Comparison of ENCODE assay signal across 8 mouse cellular contexts in genomic region chr4:135985769-135986168, GRCm38 (mm10). TPM values are rescaled to one million over a fixed set of nuclear protein-coding genes. Genes with fewer than 3 reads are reported as not detected.
DNase-seq lines count a peak whose midpoint lies in the region; ATAC-seq and TF ChIP-seq lines count a peak whose summit lies in the region.

No protein-coding gene starts in this region.

- H3K4me3 ChIP-seq in heart, postnatal 0 days (ENCODE audit: low read depth, low read length): 0 out of 2 replicates have a peak overlapping the region, but pooled peaks have one; percentile 91
- peak overlapping the region; percentile 65; the same call in 1 of the 2 replicates for H3K4me3 ChIP-seq in brown adipose tissue, adult 24 weeks (ENCODE audit: insufficient read depth, low read depth, low read length)
- H3K4me3 ChIP-seq in hindbrain, embryonic 15.5 days: peak overlapping the region; percentile 98
- H3K4me3 ChIP-seq in midbrain, embryonic 14.5 days (replicated peaks; ENCODE audit: low read depth, low read length): peak overlapping the region; percentile 88

- no peak for ATAC-seq in heart, postnatal 0 days (ENCODE audit: insufficient read depth, low read depth)
- no peak for ATAC-seq in hindbrain, embryonic 15.5 days (ENCODE audit: low FRiP score, low read depth)
- ATAC-seq in midbrain, embryonic 14.5 days (ENCODE audit: low FRiP score, low TSS enrichment): no peak

- H3K4me2 ChIP-seq in heart, postnatal 0 days (ENCODE audit: low read depth, low read length): peak overlapping the region; percentile 98
- peak overlapping the region; percentile 97 for H3K4me2 ChIP-seq in hindbrain, embryonic 15.5 days
- H3K4me2 ChIP-seq in midbrain, embryonic 14.5 days (ENCODE audit: low read length): peak overlapping the region; percentile 63

- no peak for TF ChIP-seq CTCF in heart, postnatal 0 days (IDR thresholded peaks at IDR 0.05; ENCODE audit: low read depth)

- 0 out of 2 replicates have a peak, but pooled peaks cover 9% of the 10 kb centered on the region for H3K4me1 ChIP-seq in heart, postnatal 0 days (ENCODE audit: control insufficient read depth, insufficient read depth)
- peaks cover 3% of the 10 kb centered on the region; the same call in 1 of the 2 replicates for H3K4me1 ChIP-seq in brown adipose tissue, adult 24 weeks (ENCODE audit: control insufficient read depth, insufficient read depth, insufficient read length, low read length)
- peaks cover 23% of the 10 kb centered on the region for H3K4me1 ChIP-seq in hindbrain, embryonic 15.5 days (replicated peaks)
- H3K4me1 ChIP-seq in midbrain, embryonic 14.5 days (ENCODE audit: control insufficient read depth, insufficient read depth, low read length): peaks cover 13% of the 10 kb centered on the region

- no peak overlapping the region for H3K27ac ChIP-seq in heart, postnatal 0 days (ENCODE audit: low read depth)
- no peak overlapping the region for H3K27ac ChIP-seq in brown adipose tissue, adult 24 weeks (replicated peaks; ENCODE audit: low read depth, low read length)
- H3K27ac ChIP-seq in hindbrain, embryonic 15.5 days (replicated peaks): no peak overlapping the region
- no peak overlapping the region for H3K27ac ChIP-seq in midbrain, embryonic 14.5 days (replicated peaks; ENCODE audit: low read depth, low read length)

- H3K27me3 ChIP-seq in heart, postnatal 0 days (ENCODE audit: control insufficient read depth, insufficient read depth, low read length): no peaks in the 10 kb centered on the region
- H3K27me3 ChIP-seq in hindbrain, embryonic 15.5 days: no peaks in the 10 kb centered on the region
- no peaks in the 10 kb centered on the region for H3K27me3 ChIP-seq in midbrain, embryonic 14.5 days (ENCODE audit: control insufficient read depth, insufficient read depth, low read length)

- peak overlapping the region; percentile 92; the same call in 1 of the 2 replicates for H3K9ac ChIP-seq in heart, postnatal 0 days (replicated peaks; ENCODE audit: low read depth, low read length)
- no peak overlapping the region for H3K9ac ChIP-seq in hindbrain, embryonic 15.5 days
- peak overlapping the region; percentile 92; the same call in 1 of the 2 replicates for H3K9ac ChIP-seq in midbrain, embryonic 14.5 days (replicated peaks; ENCODE audit: low read length)

- intact Hi-C loops in gastrocnemius, postnatal 14 days (cut with DNase I; ENCODE audit: low total_unique reads): no loop called here

- no peaks in the 10 kb centered on the region for H3K9me3 ChIP-seq in heart, postnatal 0 days (replicated peaks; ENCODE audit: control insufficient read depth, low read length)
- H3K9me3 ChIP-seq in hindbrain, embryonic 15.5 days: no peaks in the 10 kb centered on the region
- H3K9me3 ChIP-seq in midbrain, embryonic 14.5 days (ENCODE audit: control insufficient read depth, low read length): no peaks in the 10 kb centered on the region

- DNase-seq in heart, postnatal 0 days (ENCODE audit: low spot score): no peak
- DNase-seq in heart, adult 18-20 months: no peak
- DNase-seq in midbrain, embryonic 14.5 days: no peak
- no peak for DNase-seq in gastrocnemius, postnatal 14 days
- DNase-seq in retina, postnatal 1 day: no peak
- DNase-seq in cerebellum, adult 9-10 months: no peak

- WGBS in heart, postnatal 0 days: 86% methylated on average over 7 of the region's 7 CpGs
- 94% methylated on average over 7 of the region's 7 CpGs for WGBS in hindbrain, embryonic 15.5 days
- 96% methylated on average over 7 of the region's 7 CpGs for WGBS in midbrain, embryonic 14.5 days

- H3K36me3 ChIP-seq in heart, postnatal 0 days (replicated peaks; ENCODE audit: control insufficient read depth, insufficient read depth, low read length): peaks cover 21% of the 10 kb centered on the region; the same call in 1 of the 2 replicates
- H3K36me3 ChIP-seq in hindbrain, embryonic 15.5 days: peaks cover 17% of the 10 kb centered on the region
- peaks cover 18% of the 10 kb centered on the region for H3K36me3 ChIP-seq in midbrain, embryonic 14.5 days (ENCODE audit: control insufficient read depth, insufficient read depth, low read length)

- no peak for TF ChIP-seq EP300 in heart, postnatal 0 days (IDR thresholded peaks at IDR 0.05; ENCODE audit: low read depth)

RNA-seq across cellular contexts. Expression of gene Pithd1, which starts 1.3 kb away (rescaled TPM):
- 24.4 and 35.7 TPM in 2 replicates for total RNA-seq in heart, postnatal 0 days (2014; rRNA removed; ENCODE audit: low replicate concordance)
- 29.5 and 30.7 TPM in 2 replicates for polyA plus RNA-seq in heart, postnatal 0 days (2015; fragmentation: Nextera tagmentation; extraction: Ambion mirVana)
- 10 to 100 TPM; 22.1 to 25.1 TPM for total RNA-seq in heart, adult 18-20 months (2021)
- polyA plus RNA-seq in brown adipose tissue, adult 24 weeks (2012; ENCODE audit: insufficient read depth, insufficient read length, missing spikeins): 20.3 and 31.3 TPM in 2 replicates
- polyA plus RNA-seq in hindbrain, embryonic 15.5 days (2015; fragmentation: Nextera tagmentation; extraction: Ambion mirVana): 63.6 and 66.4 TPM in 2 replicates
- 62.6 and 70.0 TPM in 2 replicates for polyA plus RNA-seq in midbrain, embryonic 14.5 days (2014; fragmentation: Nextera tagmentation; extraction: Ambion mirVana)
- total RNA-seq in gastrocnemius, postnatal 14 days (2021): 10 to 100 TPM; 20.4 to 21.4 TPM

RNA-seq across cellular contexts. Expression of gene Lypla2, which starts 13.3 kb away (rescaled TPM):
- 53.0 and 58.4 TPM in 2 replicates for total RNA-seq in heart, postnatal 0 days (2014; rRNA removed; ENCODE audit: low replicate concordance)
- polyA plus RNA-seq in heart, postnatal 0 days (2015; fragmentation: Nextera tagmentation; extraction: Ambion mirVana): 63.3 and 66.8 TPM in 2 replicates
- 10 to 100 TPM; 36.6 to 37.8 TPM for total RNA-seq in heart, adult 18-20 months (2021)
- 29.3 and 29.8 TPM in 2 replicates for polyA plus RNA-seq in brown adipose tissue, adult 24 weeks (2012; ENCODE audit: insufficient read depth, insufficient read length, missing spikeins)
- polyA plus RNA-seq in hindbrain, embryonic 15.5 days (2015; fragmentation: Nextera tagmentation; extraction: Ambion mirVana): 200 and 214 TPM in 2 replicates
- polyA plus RNA-seq in midbrain, embryonic 14.5 days (2014; fragmentation: Nextera tagmentation; extraction: Ambion mirVana): 201 and 236 TPM in 2 replicates
- total RNA-seq in gastrocnemius, postnatal 14 days (2021): 10 to 100 TPM; 28.9 to 29.2 TPM

RNA-seq across cellular contexts. Expression of gene Gale, which starts 22.2 kb away (rescaled TPM):
- 6.7 and 18.2 TPM in 2 replicates for total RNA-seq in heart, postnatal 0 days (2014; rRNA removed; ENCODE audit: low replicate concordance)
- polyA plus RNA-seq in heart, postnatal 0 days (2015; fragmentation: Nextera tagmentation; extraction: Ambion mirVana): 10.4 and 11.8 TPM in 2 replicates
- 1 to 10 TPM; 1.8 to 2.7 TPM for total RNA-seq in heart, adult 18-20 months (2021)
- 40.3 and 53.3 TPM in 2 replicates for polyA plus RNA-seq in brown adipose tissue, adult 24 weeks (2012; ENCODE audit: insufficient read depth, insufficient read length, missing spikeins)
- 43.8 and 48.1 TPM in 2 replicates for polyA plus RNA-seq in hindbrain, embryonic 15.5 days (2015; fragmentation: Nextera tagmentation; extraction: Ambion mirVana)
- polyA plus RNA-seq in midbrain, embryonic 14.5 days (2014; fragmentation: Nextera tagmentation; extraction: Ambion mirVana): 31.8 and 42.5 TPM in 2 replicates
- 1 to 10 TPM; 1.2 to 2.1 TPM for total RNA-seq in gastrocnemius, postnatal 14 days (2021)

RNA-seq across cellular contexts. Expression of gene Eloa, which starts 35.8 kb away (rescaled TPM):
- 24.8 and 28.2 TPM in 2 replicates for total RNA-seq in heart, postnatal 0 days (2014; rRNA removed; ENCODE audit: low replicate concordance)
- 20.5 and 21.0 TPM in 2 replicates for polyA plus RNA-seq in heart, postnatal 0 days (2015; fragmentation: Nextera tagmentation; extraction: Ambion mirVana)
- total RNA-seq in heart, adult 18-20 months (2021): 10 to 100 TPM; 33.8 to 34.4 TPM
- 28.3 and 33.8 TPM in 2 replicates for polyA plus RNA-seq in brown adipose tissue, adult 24 weeks (2012; ENCODE audit: insufficient read depth, insufficient read length, missing spikeins)
- polyA plus RNA-seq in hindbrain, embryonic 15.5 days (2015; fragmentation: Nextera tagmentation; extraction: Ambion mirVana): 26.9 and 27.2 TPM in 2 replicates
- polyA plus RNA-seq in midbrain, embryonic 14.5 days (2014; fragmentation: Nextera tagmentation; extraction: Ambion mirVana): 25.0 and 33.8 TPM in 2 replicates
- 10 to 100 TPM; 46.2 to 46.7 TPM for total RNA-seq in gastrocnemius, postnatal 14 days (2021)

RNA-seq across cellular contexts. Expression of gene Hmgcl, which starts 39.5 kb away (rescaled TPM):
- 44.3 and 48.8 TPM in 2 replicates for total RNA-seq in heart, postnatal 0 days (2014; rRNA removed; ENCODE audit: low replicate concordance)
- polyA plus RNA-seq in heart, postnatal 0 days (2015; fragmentation: Nextera tagmentation; extraction: Ambion mirVana): 97.5 and 101 TPM in 2 replicates
- total RNA-seq in heart, adult 18-20 months (2021): 10 to 100 TPM; 87.3 to 91.7 TPM
- polyA plus RNA-seq in brown adipose tissue, adult 24 weeks (2012; ENCODE audit: insufficient read depth, insufficient read length, missing spikeins): 45.1 and 79.9 TPM in 2 replicates
- polyA plus RNA-seq in hindbrain, embryonic 15.5 days (2015; fragmentation: Nextera tagmentation; extraction: Ambion mirVana): 58.9 and 61.5 TPM in 2 replicates
- polyA plus RNA-seq in midbrain, embryonic 14.5 days (2014; fragmentation: Nextera tagmentation; extraction: Ambion mirVana): 57.6 and 61.0 TPM in 2 replicates
- total RNA-seq in gastrocnemius, postnatal 14 days (2021): 10 to 100 TPM; 47.2 to 56.6 TPM
